Mouse (Mus musculus) kidney, postnatal 0 days (tissue): ENCODE measurements at regions not wholly inside any gene's neighbourhood (a gene's known extent, or its start where the extent isn't known, plus 50 kb on each side); places are given as distances from the start of the nearest gene placed in this dataset.

ENCODE experiments used
- ATAC-seq: fragments of 200-750 bp; cut with Nextera tagmentation; replicated peaks from 2 replicates; pipeline ENCODE4 v1.8.0; 2017; ENCODE audit warnings: low read depth, moderate number of reproducible peaks, moderate TSS enrichment, moderate library complexity; ENCODE audit not compliant: low FRiP score
- DNase-seq: peaks from one replicate; pipeline ENCODE4 v3.0.0-alpha.2; 2016; ENCODE audit warnings: low spot score
- H3K27ac ChIP-seq: fragments of 300-500 bp; sonication (generic); 2 replicates; pipeline ENCODE4 v1.5.1; 2014; ENCODE audit warnings: mild to moderate bottlenecking
- H3K27me3 ChIP-seq: fragments of 300-500 bp; sonication (generic); 2 replicates; pipeline ENCODE4 v1.6.1; 2014; ENCODE audit warnings: low read length, mixed read lengths; ENCODE audit not compliant: insufficient read depth
- H3K36me3 ChIP-seq: fragments of 300-500 bp; sonication (generic); 2 replicates; pipeline ENCODE4 v1.6.1; 2014; ENCODE audit warnings: low read length, mixed read lengths; ENCODE audit not compliant: insufficient read depth
- H3K4me1 ChIP-seq: fragments of 300-500 bp; sonication (generic); replicated peaks from 2 replicates; pipeline ENCODE4 v1.6.1; 2014; ENCODE audit warnings: antibody characterized with exemption, low read length, mixed read lengths; ENCODE audit not compliant: insufficient read depth
- H3K4me2 ChIP-seq: fragments of 300-500 bp; sonication (generic); 2 replicates; pipeline ENCODE4 v1.6.1; 2014; ENCODE audit warnings: mild to moderate bottlenecking, low read length, moderate library complexity, mixed read lengths
- H3K4me3 ChIP-seq: fragments of 300-500 bp; sonication (generic); replicated peaks from 2 replicates; pipeline ENCODE4 v1.5.1; 2014; ENCODE audit warnings: low read depth, low read length
- H3K9ac ChIP-seq: fragments of 300-500 bp; sonication (generic); 2 replicates; pipeline ENCODE4 v1.6.1; 2014; ENCODE audit warnings: low read depth, low read length
- H3K9me3 ChIP-seq: fragments of 300-500 bp; sonication (generic); replicated peaks from 2 replicates; pipeline ENCODE4 v1.6.1; 2016; ENCODE audit warnings: low read length, inconsistent platforms, mixed read lengths
- CTCF ChIP-seq: IDR thresholded peaks from 2 replicates; pipeline ENCODE4 v1.5.1; 2016; ENCODE audit warnings: antibody characterized with exemption, low read depth, mild to moderate bottlenecking, moderate library complexity
- WGBS: fragments of 180-500 bp; shearing (Covaris S2); extraction: QIAGEN DNeasy Blood & Tissue Kit; methylation state at CpG from one replicate; pipeline ENCODE4 v1.1.7; 2014; 5-methylcytosine and 5-hydroxymethylcytosine counted together

DNA sequence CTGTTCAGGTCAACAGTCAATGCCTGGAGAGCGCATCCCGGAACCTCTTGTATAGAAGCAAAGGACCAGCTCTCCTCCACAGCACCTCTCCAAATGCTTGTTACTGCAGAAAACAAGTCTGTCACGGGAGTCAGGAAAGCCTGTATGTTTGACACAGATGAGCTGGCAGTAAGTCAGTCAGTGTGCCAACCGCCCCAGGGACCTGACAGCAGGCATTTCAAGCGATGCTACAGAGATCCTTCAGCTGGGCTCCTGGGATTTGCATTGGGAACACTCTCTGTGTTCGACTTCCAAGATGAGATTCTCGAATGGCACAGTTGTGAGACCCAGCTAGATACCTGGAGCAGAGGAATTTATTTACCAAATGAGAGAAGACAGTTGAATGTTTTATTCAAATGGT, 111.7 kb upstream of the Phyhipl start:
- H3K4me3 ChIP-seq: no peak overlapping the region
- H3K4me2 ChIP-seq: no peak overlapping the region
- DNase-seq (no peak), ATAC-seq (no peak)
- no peak overlapping the region for H3K27ac ChIP-seq
- no peak for TF ChIP-seq CTCF
- H3K9ac ChIP-seq: no peak overlapping the region
- no peaks in the 10 kb centered on the region for H3K27me3 ChIP-seq
- 85% methylated on average over 7 of the region's 7 CpGs for WGBS
- H3K4me1 ChIP-seq: no peaks in the 10 kb centered on the region
- H3K36me3 ChIP-seq: no peaks in the 10 kb centered on the region
- no peaks in the 10 kb centered on the region for H3K9me3 ChIP-seq

DNA sequence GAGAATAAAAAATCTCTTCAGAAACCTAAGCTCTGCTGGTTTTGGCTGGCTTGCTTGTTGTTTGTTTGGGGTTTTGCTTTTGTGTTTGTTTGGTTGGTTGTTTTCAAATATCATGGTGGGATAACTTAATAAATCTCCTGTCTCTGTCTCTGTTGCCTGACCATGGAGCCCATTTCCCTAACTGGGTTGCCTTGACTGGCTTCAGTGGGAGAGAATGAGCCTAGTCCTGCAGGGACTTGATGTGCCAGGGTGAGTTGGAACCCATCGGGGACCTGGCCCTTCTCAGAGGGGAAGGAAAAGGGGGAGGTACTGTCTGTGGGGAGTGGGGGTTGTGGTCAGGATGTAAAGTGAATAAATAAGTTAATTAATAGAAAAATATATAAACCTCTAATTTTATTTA, 111.1 kb upstream of the Phyhipl start:
- no peak for TF ChIP-seq CTCF
- Histone ChIP-seq H3K9me3 (no peaks in the 10 kb centered on the region), H3K4me3 (no peak overlapping the region), H3K4me2 (no peak overlapping the region), H3K27me3 (no peaks in the 10 kb centered on the region), H3K27ac (no peak overlapping the region), H3K9ac (no peak overlapping the region), H3K4me1 (no peaks in the 10 kb centered on the region), H3K36me3 (no peaks in the 10 kb centered on the region)
- WGBS: 85% methylated on average over 1 of the region's 1 CpGs
- no peak for DNase-seq
- ATAC-seq: no peak

DNA sequence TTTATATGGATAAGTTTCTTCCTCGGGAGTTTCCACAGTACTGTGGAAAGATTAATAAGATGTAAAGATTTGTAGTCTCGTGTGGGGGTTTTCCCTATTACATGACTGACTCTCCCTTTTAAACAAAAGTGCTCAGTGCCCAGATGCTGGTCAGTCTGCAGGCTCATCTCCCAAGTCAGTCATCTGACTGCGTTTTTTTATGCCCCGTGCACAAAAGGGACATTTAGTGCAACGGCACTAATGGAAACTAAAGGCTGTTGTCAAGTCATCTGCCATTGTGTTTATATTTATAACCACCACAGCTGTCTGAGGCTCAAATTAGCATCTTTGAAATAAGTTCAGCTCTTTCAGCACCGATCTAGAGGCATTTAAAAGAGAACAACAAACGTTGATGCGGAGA, 110.7 kb upstream of the Phyhipl start:
- 42% methylated on average over 8 of the region's 8 CpGs for WGBS
- TF ChIP-seq CTCF: no peak
- no peak for ATAC-seq
- no peak for DNase-seq
- Histone ChIP-seq H3K9ac (no peak overlapping the region), H3K27ac (no peak overlapping the region), H3K4me1 (no peaks in the 10 kb centered on the region), H3K36me3 (no peaks in the 10 kb centered on the region), H3K4me3 (no peak overlapping the region), H3K9me3 (no peaks in the 10 kb centered on the region), H3K4me2 (no peak overlapping the region), H3K27me3 (no peaks in the 10 kb centered on the region)

DNA sequence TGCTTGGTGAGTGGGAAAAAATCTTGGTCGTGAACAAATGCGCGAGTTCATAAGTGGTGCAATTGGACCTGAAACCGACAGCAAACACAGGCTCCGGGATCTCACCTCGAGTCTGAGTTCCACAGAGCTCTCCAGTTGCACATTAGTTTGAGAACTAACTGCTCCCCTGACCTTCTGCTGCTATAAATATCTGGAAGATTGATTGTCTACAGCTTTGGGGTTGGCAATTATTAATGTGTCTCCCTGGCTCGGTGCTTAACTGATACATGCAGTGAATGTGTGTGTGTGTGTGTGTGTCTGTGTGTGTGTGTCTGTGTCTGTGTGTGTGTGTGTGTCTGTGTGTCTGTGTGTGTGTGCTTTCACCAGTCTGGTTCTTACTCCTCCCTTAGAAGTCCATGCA, 107.4 kb upstream of the Phyhipl start:
- 30% methylated on average over 7 of the region's 7 CpGs for WGBS
- H3K4me2 ChIP-seq: no peak overlapping the region
- H3K4me1 ChIP-seq: no peaks in the 10 kb centered on the region
- no peak overlapping the region for H3K27ac ChIP-seq
- DNase-seq (peak; percentile 33), ATAC-seq (no peak)
- H3K4me3 ChIP-seq: no peak overlapping the region
- no peaks in the 10 kb centered on the region for H3K36me3 ChIP-seq
- H3K27me3 ChIP-seq: no peaks in the 10 kb centered on the region
- H3K9ac ChIP-seq: no peak overlapping the region
- no peaks in the 10 kb centered on the region for H3K9me3 ChIP-seq
- TF ChIP-seq CTCF: no peak

DNA sequence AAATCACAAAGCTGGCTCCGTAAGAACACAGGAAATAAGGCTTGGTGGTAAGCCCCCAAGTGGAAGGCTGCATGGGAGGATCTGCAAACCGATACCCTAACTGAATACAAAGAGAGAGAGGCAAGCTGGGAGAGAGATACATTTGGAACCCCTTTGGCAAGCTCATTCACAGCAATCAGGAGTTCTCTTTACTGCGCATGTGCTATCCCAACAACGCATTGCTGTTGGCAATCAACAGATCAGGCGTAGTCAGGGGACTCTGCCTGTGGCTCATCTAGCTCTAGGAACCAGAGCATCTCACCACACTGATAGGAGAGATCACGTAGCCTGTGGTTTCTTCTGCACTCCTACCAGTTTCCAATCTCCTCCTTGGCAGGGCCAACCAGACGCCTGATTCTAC, 103.9 kb upstream of the Phyhipl start:
- Histone ChIP-seq H3K4me3 (no peak overlapping the region), H3K27me3 (no peaks in the 10 kb centered on the region), H3K9me3 (no peaks in the 10 kb centered on the region), H3K27ac (no peak overlapping the region), H3K4me1 (no peaks in the 10 kb centered on the region), H3K9ac (no peak overlapping the region), H3K4me2 (no peak overlapping the region), H3K36me3 (no peaks in the 10 kb centered on the region)
- WGBS: 74% methylated on average over 7 of the region's 7 CpGs
- no peak for ATAC-seq
- no peak for TF ChIP-seq CTCF
- DNase-seq: no peak

DNA sequence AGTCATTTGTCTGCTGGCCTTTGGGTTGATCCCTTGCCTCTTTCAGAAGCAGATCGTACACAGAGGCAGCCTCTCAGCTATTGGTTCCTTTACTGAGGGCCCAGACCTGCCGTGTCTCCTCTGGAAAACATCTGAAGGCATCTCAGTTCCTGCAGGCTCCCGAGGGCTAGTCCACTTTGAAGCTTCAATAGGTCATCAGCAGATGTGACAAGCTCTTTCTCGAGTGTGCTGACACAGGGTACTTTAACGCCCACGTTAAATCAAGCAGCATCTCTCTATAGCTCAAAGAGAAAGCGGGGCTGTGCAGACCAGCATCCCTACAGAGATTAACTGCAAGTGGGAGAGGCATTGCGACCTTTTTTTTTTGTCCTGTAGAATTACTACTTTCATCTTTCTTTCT, 96.0 kb upstream of the Phyhipl start:
- Histone ChIP-seq H3K9me3 (no peaks in the 10 kb centered on the region), H3K27ac (no peak overlapping the region), H3K27me3 (no peaks in the 10 kb centered on the region), H3K36me3 (no peaks in the 10 kb centered on the region), H3K4me1 (no peaks in the 10 kb centered on the region), H3K9ac (no peak overlapping the region), H3K4me2 (no peak overlapping the region), H3K4me3 (no peak overlapping the region)
- DNase-seq: no peak
- WGBS: 45% methylated on average over 8 of the region's 8 CpGs
- ATAC-seq: no peak
- TF ChIP-seq CTCF: no peak

DNA sequence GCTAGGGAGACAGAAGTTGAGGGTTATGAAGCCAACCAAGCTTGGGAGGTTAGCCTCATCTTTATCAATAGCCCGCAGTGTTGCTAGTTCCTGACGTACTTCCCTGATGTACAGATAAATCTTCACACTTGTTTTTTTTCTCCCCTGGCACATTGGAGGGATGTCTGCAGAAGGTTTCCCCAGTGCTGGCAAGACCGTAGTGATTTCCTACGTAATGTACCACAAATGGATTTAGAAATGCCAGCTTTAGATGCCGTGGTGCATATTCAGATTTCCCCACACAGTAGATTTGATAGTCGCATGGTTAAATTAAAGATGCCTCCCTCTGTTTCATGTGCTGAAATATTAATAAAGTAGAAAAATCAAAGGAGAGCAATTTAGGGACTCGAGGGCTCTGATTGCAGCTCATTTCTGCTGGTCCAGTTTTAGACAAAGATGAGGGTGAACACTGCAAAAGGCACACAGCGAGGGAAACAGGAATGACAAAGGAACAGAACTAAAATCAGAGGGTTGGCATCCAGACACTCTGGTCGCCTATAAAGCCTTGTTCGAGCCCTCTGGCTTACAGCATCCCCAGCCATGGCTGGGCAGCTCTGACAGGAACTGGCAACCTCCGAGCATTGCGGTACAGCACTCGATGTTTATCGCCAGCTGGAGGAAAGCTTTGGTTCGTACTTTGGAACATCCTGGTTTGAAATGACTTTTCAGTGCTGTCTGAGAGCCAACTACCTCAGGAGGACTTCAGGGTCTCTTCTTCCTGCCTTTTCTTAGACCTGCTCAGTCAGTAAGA, 94.8 kb upstream of the Phyhipl start:
- DNase-seq (no peak), ATAC-seq (no peak)
- H3K9me3 ChIP-seq: no peaks in the 10 kb centered on the region
- 87% methylated on average over 15 of the region's 15 CpGs for WGBS
- H3K4me2 ChIP-seq: no peak overlapping the region
- no peak overlapping the region for H3K4me3 ChIP-seq
- H3K4me1 ChIP-seq: no peaks in the 10 kb centered on the region
- H3K9ac ChIP-seq: no peak overlapping the region
- H3K27me3 ChIP-seq: no peaks in the 10 kb centered on the region
- no peak for TF ChIP-seq CTCF
- H3K36me3 ChIP-seq: no peaks in the 10 kb centered on the region
- no peak overlapping the region for H3K27ac ChIP-seq
